Mouse (Mus musculus) T-helper 1 cell (primary cell): ENCODE data around the gene Rpl34.

Experiments used
- in situ Hi-C: fragments of 300-600 bp; cut with MboI, MseI; formaldehyde crosslinking; loops from one replicate; pipeline ENCODE4 v1.15.1; 2025; ENCODE audit warnings: high pct_unique_total_duplicates

The Rpl34 gene

DNA sequence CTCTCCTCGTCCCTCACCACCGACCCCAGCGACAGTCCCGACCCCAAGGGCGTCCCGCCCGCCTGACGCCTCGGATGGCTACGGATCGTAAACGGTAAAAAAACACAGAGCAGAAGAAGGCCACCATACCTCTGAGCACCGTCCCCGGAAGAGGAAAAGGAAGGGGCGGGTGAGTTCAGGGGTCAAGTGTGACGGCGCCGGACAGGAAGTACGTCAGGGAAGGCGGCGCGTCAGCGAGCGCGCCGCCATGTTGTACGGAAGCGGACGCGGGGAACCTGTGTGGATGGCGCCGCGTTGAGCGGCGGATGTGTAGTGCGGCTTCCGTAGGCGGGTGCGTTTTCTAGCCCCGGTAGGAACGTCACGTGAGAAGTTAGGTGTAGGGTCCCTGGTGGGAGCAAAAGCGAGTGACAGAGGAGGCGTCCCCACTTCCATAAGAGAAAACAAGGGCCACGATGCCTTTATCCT, at the start of gene Rpl34:
Gene Rpl34, minus strand, starts transcription at position 210 of the 465 bp plus-strand sequence.
- in situ Hi-C loops: no loop called here

DNA sequence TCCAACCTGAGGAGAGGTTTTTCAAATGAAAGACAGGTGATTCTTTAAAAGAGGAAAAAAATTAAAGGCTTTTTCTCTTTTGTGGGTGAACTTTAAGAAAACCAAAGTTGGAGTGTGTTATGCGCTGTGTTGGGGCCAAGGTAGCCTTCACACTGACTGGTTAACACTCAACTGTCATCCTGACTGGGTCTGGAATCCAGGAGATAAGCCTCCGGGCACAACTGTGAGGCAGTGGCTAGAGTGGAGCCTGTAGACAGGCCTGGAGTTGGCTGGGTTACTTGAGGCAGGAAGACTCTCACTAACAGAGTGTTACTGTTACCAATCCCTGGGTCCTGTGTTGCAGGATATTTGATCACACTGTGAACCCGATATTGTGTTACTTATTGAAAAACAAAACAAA, 38.0 kb upstream of the Rpl34 start:
- in situ Hi-C loops: loop anchor here (10.0 kb wide), 1 partner anchor 117 kb away; no protein-coding TSS in a partner anchor

DNA sequence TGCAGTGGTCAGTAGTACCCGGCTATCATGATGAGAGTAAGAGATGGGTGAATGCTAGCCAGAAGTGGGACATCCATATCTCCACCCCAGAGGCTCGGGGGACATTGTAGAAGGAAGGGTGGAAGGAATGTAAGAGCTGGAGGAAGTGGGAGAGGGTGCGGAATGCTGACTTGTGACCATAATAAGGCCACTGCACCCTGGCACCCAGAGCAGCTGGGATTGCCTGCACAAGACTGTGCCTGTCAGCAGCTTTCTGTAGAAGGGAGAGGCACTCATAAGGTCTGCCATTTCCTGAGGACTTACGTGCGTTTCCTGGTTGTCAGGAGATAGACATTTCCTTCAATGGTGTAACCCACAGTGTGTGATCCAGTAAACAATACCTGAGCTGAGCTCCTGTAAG, 33.9 kb upstream of the Rpl34 start:
- in situ Hi-C loops: loop anchor here (5.0 to 10.0 kb wide), 2 partner anchors 48 to 121 kb away; no protein-coding TSS in a partner anchor

DNA sequence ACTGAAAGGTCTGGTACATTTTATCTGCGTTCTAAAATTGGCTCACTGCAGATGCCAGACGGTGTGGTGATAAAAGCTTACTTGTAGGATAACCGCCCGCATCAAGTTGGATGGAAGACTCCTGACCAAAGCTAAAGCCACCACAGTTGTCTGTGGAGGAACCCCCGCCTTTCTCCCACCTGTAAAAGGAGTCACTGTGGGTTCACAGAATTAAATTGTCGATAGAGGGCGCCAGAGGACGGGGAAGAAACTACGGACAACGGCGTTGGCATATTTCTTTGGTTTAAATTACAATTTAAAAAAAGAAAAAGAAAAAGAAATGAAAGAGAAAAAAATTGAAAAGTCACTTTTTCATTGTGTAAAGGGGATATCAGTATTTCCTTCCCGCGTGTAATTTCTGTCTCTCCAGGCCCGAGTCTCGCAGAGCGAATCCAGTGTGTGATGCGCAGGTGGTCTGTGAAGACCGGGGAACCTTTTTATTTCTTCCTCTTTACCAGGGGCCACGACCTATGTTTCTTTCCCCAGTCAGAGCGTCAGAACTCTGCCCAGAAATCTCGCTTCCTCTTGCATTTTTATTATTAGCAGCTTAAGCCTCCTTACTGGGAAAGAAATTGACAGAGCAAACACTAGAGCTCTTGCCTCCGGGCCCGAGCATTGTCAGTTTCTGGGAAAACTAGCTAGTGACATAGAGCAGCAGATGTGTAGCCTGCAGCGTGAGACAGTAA, 30.7 kb upstream of the Rpl34 start:
- in situ Hi-C loops: loop anchor here (5.0 to 10.0 kb wide), 2 partner anchors 51 to 124 kb away; no protein-coding TSS in a partner anchor

DNA sequence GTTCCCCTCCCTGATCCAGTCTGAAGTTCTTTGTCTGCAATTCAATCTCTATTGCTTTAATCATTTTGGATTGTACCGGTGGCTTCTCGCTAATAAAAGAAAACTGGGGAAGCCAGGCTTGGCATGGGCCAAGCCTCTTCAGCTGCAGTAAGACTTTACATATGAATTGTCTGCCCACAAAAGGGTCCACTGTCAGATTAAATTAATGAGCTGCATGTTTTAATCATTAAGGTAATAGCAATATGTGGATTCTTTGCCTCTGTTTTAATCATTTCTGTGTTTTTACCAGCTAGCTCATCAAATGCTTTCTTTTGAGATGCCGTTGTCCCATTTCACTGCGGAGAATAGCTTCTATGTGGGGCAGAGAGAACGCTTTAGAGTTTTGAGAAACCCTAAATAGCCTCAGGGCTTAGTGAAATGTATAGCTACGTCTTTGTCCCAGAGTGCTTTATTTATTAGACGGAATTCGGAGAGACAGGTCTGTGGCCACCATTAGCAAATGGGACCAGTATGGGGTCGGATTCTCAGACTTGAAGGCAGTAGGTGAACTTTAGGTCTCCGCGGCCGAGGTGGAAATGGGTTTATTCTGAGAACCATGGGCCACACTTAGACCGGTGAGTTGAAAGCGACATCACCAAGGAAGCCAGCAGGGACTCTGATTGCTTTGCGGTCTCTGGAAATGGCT, 28.1 kb upstream of the Rpl34 start:
- in situ Hi-C loops: no loop called here

DNA sequence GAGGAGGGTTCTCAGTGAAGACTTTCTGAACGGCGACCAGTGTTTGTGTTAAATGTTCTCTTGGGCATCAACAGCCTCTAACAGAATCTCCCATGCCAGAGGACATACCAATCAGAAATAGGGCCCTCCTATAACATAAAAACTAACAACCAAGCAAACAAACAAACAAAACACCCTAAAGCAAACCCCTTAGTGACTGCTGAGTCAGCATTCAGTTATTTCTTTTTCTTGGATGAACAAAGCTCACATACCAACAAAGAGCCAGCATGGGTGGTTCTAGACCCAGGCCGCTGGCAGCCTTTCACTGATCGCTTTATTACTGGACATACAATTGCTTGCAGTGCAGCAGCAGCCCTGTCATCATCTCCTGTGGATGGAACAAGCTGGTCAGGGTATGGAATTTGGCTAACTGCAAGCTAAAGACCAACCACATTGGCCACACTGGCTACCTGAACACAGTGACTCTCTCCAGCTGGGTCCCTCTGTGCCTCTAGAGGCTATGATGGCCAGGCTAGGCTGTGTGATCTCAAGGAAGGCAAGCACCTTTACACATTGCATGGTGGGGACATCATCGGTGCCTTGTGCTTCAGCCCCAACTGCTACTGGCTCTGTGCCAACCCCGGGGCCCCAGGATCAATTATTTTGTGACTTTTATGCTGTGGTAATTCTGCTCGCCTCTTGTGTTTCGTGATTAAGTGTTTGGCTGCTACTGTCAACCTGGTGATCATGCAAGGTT, 27.1 kb upstream of the Rpl34 start:
- in situ Hi-C loops: no loop called here

DNA sequence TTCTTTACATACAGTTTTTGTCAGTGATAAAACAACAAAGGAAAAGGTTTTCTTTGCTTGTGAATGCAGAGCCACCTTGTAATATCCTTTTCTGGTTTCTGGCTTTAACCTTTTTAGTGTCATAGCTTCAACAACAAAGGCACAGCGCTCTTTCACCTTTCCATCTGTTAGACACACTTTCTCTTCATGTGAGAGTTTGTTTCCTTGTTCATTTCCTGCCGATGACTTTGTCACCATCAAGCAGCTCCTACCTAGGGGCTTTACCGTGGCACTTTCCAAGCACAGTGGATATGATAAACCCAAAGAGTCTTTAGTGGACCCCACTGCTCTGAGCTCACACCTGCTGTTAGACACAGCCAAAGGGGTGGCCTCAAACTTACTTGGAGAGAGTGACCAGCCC, 19.0 kb upstream of the Rpl34 start:
- in situ Hi-C loops: no loop called here

DNA sequence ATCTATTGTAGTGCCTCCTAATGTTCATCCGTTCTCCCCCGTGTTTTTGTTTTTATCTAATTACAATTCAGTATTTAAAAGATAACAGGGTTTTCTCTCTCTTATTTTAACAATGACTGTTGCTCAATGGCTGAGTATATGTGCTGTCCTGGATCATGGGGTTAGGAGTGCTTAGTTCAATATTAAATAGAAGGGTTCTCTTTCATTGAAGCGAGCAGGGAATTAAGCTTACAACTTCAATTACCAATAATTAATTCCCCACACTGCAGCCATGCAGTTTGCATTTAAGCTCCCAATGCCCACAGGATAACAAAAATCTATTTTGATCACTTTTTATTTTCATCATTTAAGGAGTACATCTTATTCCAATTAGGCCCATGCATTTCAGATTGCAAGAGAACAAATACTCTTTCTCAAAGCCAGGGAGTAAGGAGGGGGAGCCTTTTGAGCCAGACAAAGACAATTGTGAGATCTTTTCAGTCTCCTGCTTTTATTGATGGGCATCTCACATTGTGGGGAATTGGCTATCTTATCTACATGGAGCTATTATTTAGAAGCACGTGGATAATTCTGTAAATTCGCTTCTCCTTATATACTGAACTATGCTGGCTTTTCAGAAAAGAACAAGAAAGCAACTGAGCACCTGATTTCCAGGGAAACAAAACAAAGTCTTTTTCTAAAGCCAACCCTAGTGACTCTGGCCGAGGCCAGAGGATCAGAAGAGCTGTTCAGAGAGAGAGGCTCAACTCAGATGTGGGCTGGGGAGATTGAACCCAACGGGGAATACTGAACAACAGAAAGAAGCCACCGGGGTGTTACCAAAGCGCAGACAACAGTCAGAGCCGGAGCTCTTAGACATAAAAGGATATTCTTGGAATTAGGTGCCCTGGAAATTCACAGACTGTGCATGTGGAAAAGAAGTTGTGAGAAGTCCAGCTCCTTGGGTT, 16.7 kb upstream of the Rpl34 start:
- in situ Hi-C loops: no loop called here

DNA sequence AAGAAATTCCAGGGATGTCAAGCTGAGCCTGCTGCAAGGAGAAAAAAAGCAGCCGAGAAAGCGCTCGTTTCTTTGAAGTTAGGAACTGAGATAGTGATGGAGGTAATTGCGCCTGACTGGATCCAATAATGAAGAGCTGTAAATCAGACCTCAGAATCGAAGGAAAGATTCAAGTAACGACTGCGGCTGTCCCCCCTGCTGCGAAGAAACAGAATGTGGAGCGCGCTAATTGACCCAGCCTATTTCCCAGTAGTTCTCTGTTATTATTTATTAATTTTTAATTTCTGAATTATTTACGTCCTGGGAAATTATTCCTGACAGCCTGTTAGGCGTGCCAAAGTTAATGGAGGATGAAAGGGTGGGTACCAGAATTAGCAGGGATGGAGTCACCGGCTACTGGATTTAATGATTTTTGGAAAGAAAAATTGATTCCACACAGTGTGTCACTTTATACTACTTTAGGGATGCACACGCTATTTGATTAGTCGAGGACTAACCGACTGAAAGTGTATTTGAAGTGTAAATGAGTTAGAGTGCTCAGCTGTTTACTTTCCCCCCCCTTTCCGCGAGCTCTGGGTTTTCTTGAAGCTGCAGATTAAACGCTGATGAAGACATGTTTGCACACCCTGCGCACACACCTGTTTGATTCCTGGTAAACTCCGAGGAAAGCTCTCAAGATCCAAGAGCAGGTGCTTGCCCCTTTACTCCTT, 7.6 kb upstream of the Rpl34 start:
- in situ Hi-C loops: no loop called here

DNA sequence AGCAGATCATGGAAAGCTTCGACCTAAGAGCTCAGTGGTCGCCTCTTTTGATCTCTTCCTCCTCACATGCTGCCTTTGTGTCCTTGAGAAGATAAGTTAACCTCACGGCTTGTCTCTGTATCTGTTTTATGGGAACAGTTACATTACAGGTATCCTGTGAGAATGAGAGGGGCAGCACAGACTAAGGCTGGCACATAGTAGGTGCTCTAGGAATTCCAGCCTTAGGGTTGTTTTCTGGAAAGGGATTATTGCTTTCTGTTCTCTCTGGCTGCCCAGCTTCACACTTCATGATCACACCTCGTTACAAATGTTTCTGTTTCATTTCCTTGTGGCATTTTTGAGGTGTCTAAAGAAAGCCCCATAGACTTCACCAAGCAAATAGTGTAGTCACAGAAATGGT, 6.6 kb upstream of the Rpl34 start:
- in situ Hi-C loops: no loop called here

DNA sequence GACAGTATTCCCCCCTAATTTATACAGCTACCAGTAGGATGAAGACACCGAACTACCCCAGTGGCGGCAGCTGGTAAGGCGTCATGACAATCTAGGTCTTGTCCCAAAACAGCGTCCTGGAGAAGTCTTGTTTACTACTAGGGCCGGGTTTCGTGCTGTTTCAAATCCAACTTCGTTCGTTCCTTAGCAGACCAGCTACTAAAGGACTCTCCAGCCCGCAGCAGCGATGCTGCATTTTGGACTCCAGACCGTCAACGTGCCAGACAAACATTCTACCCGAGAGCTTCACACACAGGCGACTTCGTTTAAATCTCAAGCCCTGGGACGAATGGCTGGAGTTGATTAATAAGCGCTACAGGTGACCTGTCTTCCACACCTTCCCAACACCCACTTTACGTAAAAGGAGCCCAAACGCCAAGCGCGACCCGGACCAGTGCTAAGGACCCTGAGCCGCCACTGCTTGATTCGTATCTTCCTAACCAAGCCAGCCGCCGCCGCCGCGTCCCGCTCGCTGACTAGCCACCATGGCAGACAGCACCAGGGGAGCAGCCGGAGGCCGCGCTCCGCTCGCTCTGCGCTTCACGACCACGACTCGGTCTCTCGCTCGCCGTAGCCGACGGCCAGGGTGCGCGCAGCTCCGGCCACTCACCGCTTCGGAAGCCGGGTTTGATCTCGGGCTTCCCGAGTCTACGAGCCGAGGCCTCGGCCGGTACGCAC, 568 bp downstream of the Rpl34 start:
- in situ Hi-C loops: no loop called here

DNA sequence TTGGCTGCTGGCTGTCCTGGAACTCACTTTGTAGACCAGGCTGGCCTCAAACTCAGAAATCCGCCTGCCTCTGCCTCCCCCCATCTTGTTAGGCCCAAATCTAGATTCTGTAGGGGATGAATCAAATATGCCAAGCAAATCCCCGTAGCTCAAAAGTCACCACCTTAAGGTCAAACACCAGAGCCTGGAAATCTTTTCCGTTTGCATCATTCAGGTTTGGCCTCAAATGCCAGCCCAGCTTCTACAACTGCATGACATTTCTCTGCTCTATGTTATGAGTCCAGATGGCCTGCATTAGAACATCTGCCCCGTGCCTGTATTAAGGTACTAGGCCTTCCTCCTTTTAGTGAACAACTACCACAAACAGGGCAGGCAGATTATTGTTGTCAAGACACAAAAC, 2.5 kb downstream of the Rpl34 start:
- in situ Hi-C loops: no loop called here

DNA sequence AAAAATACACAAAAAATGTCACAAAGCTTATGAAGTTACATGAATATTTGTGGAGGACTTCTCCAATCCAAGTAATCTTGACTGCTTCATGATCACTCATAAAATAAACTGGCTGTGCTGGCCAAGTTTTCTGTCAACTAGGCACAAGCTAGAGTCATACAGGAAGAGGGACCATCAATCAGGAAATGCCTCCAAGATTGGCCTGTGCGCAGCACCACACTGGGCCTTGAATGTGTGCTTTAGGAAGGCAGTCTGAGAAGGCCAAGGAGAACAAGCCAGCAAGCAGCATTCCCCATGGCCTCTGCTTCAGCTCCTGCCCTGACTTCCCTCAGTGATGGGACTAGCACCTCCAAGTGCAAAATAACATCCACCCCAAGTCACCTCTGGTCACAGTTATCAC, 3.2 kb downstream of the Rpl34 start:
- in situ Hi-C loops: no loop called here

DNA sequence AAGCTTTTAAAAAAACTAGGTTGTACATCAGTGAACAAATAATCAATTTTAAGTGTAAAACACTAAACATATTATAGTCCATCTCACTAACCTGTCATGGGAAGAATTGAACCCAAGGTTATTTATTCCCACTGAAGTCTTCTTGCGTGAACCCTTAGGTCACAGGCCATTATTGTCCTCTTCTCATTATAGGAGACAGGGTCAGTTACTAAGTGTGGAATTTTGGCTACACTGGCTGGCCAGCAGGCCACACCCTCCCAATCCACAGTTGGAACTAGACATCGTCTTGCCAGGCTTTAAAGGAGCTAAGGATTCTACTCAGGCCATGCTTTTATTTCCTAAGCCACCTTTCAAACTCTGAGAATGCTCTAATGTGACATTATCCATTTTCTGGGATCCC, 4.5 kb downstream of the Rpl34 start:
- in situ Hi-C loops: no loop called here

DNA sequence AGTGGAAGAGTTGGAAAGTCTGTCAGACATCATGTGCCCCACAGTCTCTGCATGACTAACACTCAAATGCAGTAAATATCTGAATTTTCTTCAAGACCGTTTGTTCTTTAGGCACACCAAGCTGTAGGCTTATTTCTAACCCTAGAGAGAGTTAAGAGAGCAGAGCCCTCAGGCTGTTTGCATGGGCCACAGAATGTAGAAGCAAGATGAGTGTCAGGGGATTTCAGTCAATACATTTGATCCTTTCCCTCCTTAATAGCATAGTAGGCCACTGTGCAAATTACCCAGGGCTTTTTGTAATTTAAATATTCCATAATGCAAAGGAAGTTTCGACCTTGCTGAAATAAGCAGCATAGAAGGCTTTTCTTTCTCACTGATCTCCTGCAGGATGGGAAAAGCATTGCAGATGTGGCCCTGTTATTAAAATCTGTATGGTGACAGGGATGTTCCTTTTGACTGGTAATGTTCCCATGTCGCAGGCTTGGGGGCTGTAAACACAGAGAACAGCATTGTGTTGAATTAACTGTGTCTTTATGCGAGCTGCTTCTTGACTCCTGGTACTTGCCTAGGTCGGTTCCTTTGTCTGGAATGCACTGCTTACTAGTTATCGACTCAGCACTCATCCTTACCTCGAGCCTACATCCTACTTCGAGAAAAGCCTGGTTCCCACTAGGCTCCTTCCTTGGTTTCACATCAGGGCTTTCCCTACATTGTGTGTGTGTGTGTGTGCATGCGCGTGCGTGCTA, 7.3 kb downstream of the Rpl34 start:
- in situ Hi-C loops: no loop called here

DNA sequence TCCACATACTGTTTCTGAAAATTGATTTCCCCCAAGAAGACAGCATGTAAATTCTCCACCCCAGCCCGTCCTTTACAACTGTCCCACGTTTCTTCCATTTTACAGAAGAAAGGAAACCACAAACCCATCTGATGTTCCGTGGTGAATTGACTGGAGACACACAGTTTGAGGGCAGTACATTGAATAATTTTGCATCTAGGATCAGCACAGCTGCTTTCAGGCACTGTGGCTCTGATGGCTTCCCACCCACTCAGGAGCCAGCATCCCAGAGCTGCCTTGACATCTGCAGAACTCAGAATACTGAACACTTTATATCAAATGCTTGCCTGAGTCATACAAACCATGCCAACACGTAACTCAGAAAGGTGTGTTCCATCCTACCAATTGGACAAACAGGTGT, 10.0 kb downstream of the Rpl34 start:
- in situ Hi-C loops: no loop called here

DNA sequence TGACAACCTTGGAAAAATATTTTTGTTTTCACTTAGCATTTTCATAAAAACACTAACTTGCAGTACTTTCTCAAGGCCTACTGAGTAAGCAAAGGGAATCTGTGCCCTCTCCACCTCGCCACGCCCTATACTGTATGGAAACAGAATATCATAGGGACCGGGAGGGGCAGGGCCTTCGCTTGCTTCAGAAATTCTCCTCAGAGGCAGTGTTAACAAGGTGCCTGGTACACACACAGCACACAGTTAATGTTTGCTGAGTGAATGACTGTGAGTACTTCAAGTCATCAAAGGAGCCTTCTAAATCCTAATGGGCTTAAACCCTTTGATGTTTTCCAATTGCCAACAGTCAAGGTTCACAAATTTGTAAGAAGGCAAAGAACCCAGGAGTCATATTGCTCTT, 11.3 kb downstream of the Rpl34 start:
- in situ Hi-C loops: loop anchor here (10.0 kb wide), 1 partner anchor 506 kb away; no protein-coding TSS in a partner anchor

DNA sequence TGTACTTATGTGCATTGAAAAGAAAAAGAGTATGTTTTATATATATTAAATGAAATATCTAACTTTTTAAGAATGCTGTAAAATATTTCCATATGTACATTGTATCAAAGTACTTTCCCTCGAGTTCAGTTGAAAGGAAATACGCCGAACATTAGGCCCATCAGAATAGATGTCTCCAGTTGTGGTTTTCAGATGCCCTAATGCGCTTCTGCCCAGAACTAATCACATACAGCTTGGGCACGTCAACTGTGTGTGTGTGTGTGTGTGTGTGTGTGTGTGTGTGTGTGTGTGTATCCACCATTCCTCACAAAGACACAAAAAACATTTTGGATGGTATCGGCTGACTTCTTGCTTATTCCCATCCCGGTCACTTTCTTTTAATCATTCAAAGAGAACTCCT, 13.6 kb downstream of the Rpl34 start:
- in situ Hi-C loops: loop anchor here (10.0 kb wide), 1 partner anchor 508 kb away; no protein-coding TSS in a partner anchor
